ENCODE assay signal across 8 mouse cellular contexts in the genomic region with DNA sequence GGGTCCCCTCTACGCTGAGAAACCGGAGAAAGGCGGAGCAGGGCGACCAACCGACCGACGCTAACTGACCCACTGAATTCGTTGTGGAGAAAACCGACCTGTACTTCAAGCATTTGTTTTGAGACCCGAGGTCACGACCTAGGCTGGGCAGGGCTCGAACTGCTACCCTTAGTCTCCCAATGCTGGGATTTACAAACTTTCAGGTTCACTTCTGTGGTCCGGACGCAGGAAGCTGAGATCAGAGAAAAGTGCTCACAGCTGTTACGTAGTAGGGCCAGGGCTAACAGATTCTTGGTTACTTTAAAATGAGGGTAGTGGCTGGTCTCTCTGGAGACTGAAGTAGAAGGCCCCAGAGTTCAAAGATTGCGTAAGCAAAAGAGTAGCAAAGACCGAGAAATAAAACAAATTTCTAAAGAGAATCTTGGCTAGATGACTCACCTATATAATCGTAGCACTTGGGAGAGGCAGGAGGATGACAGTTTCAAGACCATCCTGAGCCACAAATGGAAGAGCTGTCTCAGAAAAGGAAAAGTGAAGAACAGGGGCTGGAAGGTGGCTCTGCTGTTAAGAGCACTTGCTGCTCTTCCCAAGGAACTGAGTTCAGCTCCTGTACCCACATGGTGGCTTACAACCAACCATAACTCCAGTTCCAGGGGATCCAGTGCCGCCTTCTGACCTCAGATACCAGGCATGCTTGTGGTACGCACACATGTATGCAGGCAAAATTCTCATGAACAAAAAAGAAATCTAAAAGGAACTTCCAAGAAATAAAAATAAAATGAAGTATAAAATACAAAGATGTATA. TPM values are rescaled to one million over a fixed set of nuclear protein-coding genes. Genes with fewer than 3 reads are reported as not detected.
DNase-seq lines count a peak whose midpoint lies in the region; ATAC-seq lines count a peak whose summit lies in the region.

No protein-coding gene starts in this region.

- H3K27ac ChIP-seq in kidney, embryonic 15.5 days: peak overlapping the region; percentile 97
- no peak overlapping the region for H3K27ac ChIP-seq in hindbrain, embryonic 12.5 days
- H3K27ac ChIP-seq in midbrain, embryonic 13.5 days: no peak overlapping the region

- peak overlapping the region; percentile 76 for H3K4me3 ChIP-seq in kidney, embryonic 15.5 days (replicated peaks)
- peak overlapping the region; percentile 63 for H3K4me3 ChIP-seq in hindbrain, embryonic 12.5 days
- H3K4me3 ChIP-seq in midbrain, embryonic 13.5 days (replicated peaks): peak overlapping the region; percentile 65

- H3K9me3 ChIP-seq in kidney, embryonic 15.5 days (replicated peaks): no peaks in the 10 kb centered on the region
- H3K9me3 ChIP-seq in hindbrain, embryonic 12.5 days (replicated peaks): no peaks in the 10 kb centered on the region
- H3K9me3 ChIP-seq in midbrain, embryonic 13.5 days: no peaks in the 10 kb centered on the region

- ATAC-seq in kidney, embryonic 15.5 days (replicated peaks; ENCODE audit: low FRiP score): peak; percentile 19
- ATAC-seq in hindbrain, embryonic 12.5 days (ENCODE audit: low FRiP score): no peak
- ATAC-seq in midbrain, embryonic 13.5 days: peak; percentile 29; the same call in 1 of the 2 replicates

- H3K9ac ChIP-seq in kidney, embryonic 15.5 days: peak overlapping the region; percentile 66
- H3K9ac ChIP-seq in hindbrain, embryonic 12.5 days: peak overlapping the region; percentile 67
- peak overlapping the region; percentile 69 for H3K9ac ChIP-seq in midbrain, embryonic 13.5 days (replicated peaks)

- 12% methylated on average over 20 of the region's 20 CpGs for WGBS in kidney, embryonic 15.5 days
- 15% methylated on average over 20 of the region's 20 CpGs for WGBS in hindbrain, embryonic 12.5 days
- 15% methylated on average over 20 of the region's 20 CpGs for WGBS in midbrain, embryonic 13.5 days

- no peak for DNase-seq in kidney, adult 18-20 months
- DNase-seq in R1 (ENCODE audit: low read depth, low spot score): peak; percentile 60
- no peak for DNase-seq in adrenal gland, postnatal 25 days
- DNase-seq in ovary, postnatal 14 days (ENCODE audit: low spot score): no peak
- no peak for DNase-seq in lung, adult 18-20 months

- peaks cover 20% of the 10 kb centered on the region for H3K4me1 ChIP-seq in kidney, embryonic 15.5 days
- peaks cover 14% of the 10 kb centered on the region for H3K4me1 ChIP-seq in hindbrain, embryonic 12.5 days
- peaks cover 20% of the 10 kb centered on the region for H3K4me1 ChIP-seq in midbrain, embryonic 13.5 days (replicated peaks)

- peaks cover 31% of the 10 kb centered on the region for H3K36me3 ChIP-seq in kidney, embryonic 15.5 days
- no peaks in the 10 kb centered on the region for H3K36me3 ChIP-seq in hindbrain, embryonic 12.5 days
- H3K36me3 ChIP-seq in midbrain, embryonic 13.5 days: 0 out of 2 replicates have a peak, but pooled peaks cover 13% of the 10 kb centered on the region

- peak overlapping the region; percentile 86 for H3K4me2 ChIP-seq in kidney, embryonic 15.5 days
- peak overlapping the region; percentile 97 for H3K4me2 ChIP-seq in hindbrain, embryonic 12.5 days (replicated peaks)
- peak overlapping the region; percentile 97 for H3K4me2 ChIP-seq in midbrain, embryonic 13.5 days (replicated peaks)

- no peaks in the 10 kb centered on the region for H3K27me3 ChIP-seq in kidney, embryonic 15.5 days
- no peaks in the 10 kb centered on the region for H3K27me3 ChIP-seq in hindbrain, embryonic 12.5 days
- H3K27me3 ChIP-seq in midbrain, embryonic 13.5 days: no peaks in the 10 kb centered on the region

RNA-seq across cellular contexts. Expression of a gene that starts 0.7 kb away (rescaled TPM):
- polyA plus RNA-seq in kidney, embryonic 15.5 days (2015; fragmentation: Nextera tagmentation; extraction: Ambion mirVana): 48.8 and 49.7 TPM in 2 replicates
- polyA plus RNA-seq in hindbrain, embryonic 12.5 days (2016; fragmentation: Nextera tagmentation; extraction: Ambion mirVana): 31.4 and 33.7 TPM in 2 replicates
- 21.3 and 22.5 TPM in 2 replicates for polyA plus RNA-seq in midbrain, embryonic 13.5 days (2015; fragmentation: Nextera tagmentation; extraction: Ambion mirVana)
- total RNA-seq in adrenal gland, postnatal 25 days (2021): 5.0 and 8.6 TPM in 2 replicates

RNA-seq across cellular contexts. Expression of a gene that starts 43.5 kb away (rescaled TPM):
- polyA plus RNA-seq in kidney, embryonic 15.5 days (2015; fragmentation: Nextera tagmentation; extraction: Ambion mirVana): 43.2 and 46.8 TPM in 2 replicates
- 45.5 and 45.9 TPM in 2 replicates for polyA plus RNA-seq in hindbrain, embryonic 12.5 days (2016; fragmentation: Nextera tagmentation; extraction: Ambion mirVana)
- polyA plus RNA-seq in midbrain, embryonic 13.5 days (2015; fragmentation: Nextera tagmentation; extraction: Ambion mirVana): 41.0 and 44.3 TPM in 2 replicates
- 53.1 and 54.4 TPM in 2 replicates for total RNA-seq in adrenal gland, postnatal 25 days (2021)

RNA-seq across cellular contexts. Expression of a gene that starts 54.2 kb away (rescaled TPM):
- polyA plus RNA-seq in kidney, embryonic 15.5 days (2015; fragmentation: Nextera tagmentation; extraction: Ambion mirVana): 32.0 and 36.9 TPM in 2 replicates
- polyA plus RNA-seq in hindbrain, embryonic 12.5 days (2016; fragmentation: Nextera tagmentation; extraction: Ambion mirVana): 8.3 and 11.7 TPM in 2 replicates
- polyA plus RNA-seq in midbrain, embryonic 13.5 days (2015; fragmentation: Nextera tagmentation; extraction: Ambion mirVana): 4.4 and 15.5 TPM in 2 replicates
- 11.0 and 14.9 TPM in 2 replicates for total RNA-seq in adrenal gland, postnatal 25 days (2021)
